Mouse (Mus musculus) gastrocnemius, adult 8-10 months (tissue): ENCODE data around the gene Kctd5. TPM values are rescaled to one million over a fixed set of nuclear protein-coding genes. Genes with fewer than 3 reads are reported as not detected.
"Not testable (repeated sequence)": the region's sequence is repeated elsewhere in the genome, so short reads cannot be mapped to it uniquely, and the experiment has no call there.

Experiments
- DNase-seq, 2 experiments: peaks; one replicate each; pipeline ENCODE4 v3.0.0; 2022; ENCODE audit warnings: low spot score in 2 of 2
- total RNA-seq, 4 experiments: library from RNA; stranded (reverse); gene quantifications; 2 replicates each; pipeline ENCODE4 v1.2.4; 2022

Gene Kctd5
- 1 to 10 TPM; 5.8 to 8.0 (median 6.1) TPM for total RNA-seq

DNA sequence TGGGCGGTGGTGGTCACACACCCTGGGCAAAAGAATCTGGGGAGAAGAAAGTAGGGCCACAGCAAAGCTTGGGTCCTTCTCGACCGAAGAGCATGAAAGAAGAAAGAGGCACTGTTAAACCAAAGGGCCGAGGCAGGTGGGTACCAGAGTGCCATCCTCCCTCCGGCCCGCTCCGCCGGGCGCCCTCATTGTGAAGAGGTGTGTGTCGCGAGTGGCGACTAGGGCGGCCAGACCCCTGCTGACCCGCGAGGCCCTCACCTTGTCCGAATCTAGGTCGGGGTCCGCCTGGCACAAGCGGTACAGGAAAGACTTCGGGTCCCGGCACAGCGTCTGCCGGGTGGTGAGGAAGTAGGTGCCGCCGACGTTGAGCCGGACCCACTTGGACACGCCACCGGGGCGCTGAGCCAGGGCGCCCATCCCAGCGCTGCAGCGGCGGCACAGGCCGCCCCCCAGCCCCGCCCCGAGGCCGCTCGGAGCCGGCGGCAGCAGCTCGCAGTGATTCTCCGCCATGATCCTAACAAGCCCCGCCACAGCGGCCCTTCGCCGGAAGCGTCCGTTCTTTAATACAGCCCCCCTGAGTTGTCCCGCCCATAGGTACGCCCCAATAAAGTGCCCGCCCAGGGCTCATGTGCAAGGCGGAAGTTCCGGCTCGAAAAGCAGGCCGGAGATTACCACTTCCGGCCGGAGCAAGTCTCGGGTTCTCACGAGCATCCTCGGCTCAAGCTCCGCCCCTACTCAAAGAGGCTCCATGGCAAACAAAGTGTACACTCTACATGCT, at the start of gene Kctd5:
Gene Kctd5 (minus strand): TSS at position 567 of the 778 bp plus-strand sequence.
- peak; percentile 89 to 93 for DNase-seq

- no peak for DNase-seq
Measured at GRCm38 (mm10) chr17:24119446-24119845, 46.2 kb upstream of the Kctd5 start.

DNA sequence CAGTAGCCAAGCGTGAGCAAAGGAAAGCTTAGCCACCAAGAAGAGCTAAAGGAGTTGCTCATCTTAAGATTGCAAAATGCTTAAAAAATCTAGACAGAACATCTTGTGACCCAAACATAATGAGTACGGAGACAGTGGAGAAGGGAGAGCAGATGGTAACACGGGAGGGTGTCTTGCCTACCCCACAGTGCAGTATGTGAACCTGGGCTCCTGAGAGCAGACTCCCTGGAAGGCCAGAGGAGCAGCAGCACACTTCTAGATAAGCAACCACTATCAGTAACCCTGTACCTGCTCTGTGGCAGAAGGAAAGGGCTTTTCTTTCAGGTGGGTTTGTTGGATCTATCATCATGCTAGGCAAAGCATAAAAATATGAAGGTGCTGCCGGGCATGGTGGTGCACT, 39.7 kb upstream of the Kctd5 start:
- DNase-seq: no peak

GRCm38 (mm10) chr17:24111256-24111655, 38.0 kb upstream of the Kctd5 start:
- DNase-seq: no peak

DNA sequence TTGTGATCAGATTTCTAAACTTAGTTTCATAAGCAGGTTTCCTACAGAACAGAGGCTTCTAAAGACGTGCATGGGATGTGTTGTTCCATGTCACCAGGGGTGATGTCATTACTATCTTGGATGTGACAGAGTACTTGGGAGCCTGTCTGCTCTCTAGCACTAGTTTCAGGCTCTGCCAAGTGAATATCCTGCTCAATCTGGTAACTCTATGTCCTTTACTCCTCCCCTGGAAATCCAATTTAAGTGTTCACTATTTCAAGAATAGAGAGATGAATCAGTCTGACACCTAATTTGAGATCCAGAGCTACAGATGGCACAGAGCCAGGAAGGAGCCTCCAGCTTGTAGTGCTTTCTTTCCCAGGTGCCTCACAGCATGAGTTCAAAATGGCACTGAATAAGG, 35.6 kb upstream of the Kctd5 start:
- peak; percentile 24 to 26 for DNase-seq

DNA sequence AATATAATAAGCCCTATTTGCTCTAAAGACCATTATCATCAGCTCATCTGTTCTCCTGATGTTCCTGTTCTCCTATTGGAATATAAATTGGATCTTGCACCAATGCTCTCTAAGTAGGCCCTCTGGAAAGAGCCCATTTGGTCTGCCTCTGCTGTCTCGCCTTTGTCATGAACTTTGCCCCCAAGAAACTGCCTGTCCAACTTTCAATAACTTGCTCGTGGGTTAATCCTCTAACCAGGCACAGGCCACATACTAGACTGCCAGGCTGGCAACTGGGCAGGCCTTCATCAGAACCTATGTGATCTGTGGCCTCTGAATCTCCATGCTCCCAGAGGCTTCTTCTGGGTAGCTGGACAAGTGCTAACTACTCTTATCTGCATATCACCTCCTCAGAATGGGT, 31.8 kb upstream of the Kctd5 start:
- no peak for DNase-seq

- DNase-seq: no peak
Measured at GRCm38 (mm10) chr17:24098354-24098753, 25.1 kb upstream of the Kctd5 start.

DNA sequence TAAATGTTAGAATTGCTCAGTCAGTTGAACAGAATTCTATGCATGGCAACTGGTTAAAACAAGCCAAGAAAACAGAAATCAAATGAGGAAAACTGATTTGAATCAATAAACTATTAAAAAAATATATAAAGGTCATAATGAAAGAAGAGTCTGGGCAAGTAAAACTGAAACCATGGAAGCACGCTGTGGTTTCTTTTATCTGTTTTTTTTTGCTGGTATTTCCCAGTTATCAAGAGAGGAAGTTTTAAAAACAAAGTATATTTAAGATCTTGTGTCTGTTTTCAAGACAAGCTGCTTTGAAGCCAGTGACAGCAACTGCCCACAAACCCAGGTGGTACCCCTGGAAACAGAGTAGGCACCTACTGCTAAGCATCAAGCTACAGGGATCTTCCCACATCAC, 17.3 kb upstream of the Kctd5 start:
- DNase-seq: no peak

GRCm38 (mm10) chr17:24086399-24086798, 13.1 kb upstream of the Kctd5 start:
- not testable (repeated sequence) for DNase-seq

GRCm38 (mm10) chr17:24084593-24084992, 11.3 kb upstream of the Kctd5 start:
- DNase-seq: no peak

- DNase-seq: no peak
Measured at GRCm38 (mm10) chr17:24077101-24077500, 3.8 kb upstream of the Kctd5 start.

GRCm38 (mm10) chr17:24069531-24069930, 3.8 kb downstream of the Kctd5 start:
- no peak for DNase-seq

GRCm38 (mm10) chr17:24068271-24068670, 5.0 kb downstream of the Kctd5 start:
- no peak for DNase-seq

GRCm38 (mm10) chr17:24062459-24063155, 10.7 kb downstream of the Kctd5 start:
- no peak for DNase-seq

DNA sequence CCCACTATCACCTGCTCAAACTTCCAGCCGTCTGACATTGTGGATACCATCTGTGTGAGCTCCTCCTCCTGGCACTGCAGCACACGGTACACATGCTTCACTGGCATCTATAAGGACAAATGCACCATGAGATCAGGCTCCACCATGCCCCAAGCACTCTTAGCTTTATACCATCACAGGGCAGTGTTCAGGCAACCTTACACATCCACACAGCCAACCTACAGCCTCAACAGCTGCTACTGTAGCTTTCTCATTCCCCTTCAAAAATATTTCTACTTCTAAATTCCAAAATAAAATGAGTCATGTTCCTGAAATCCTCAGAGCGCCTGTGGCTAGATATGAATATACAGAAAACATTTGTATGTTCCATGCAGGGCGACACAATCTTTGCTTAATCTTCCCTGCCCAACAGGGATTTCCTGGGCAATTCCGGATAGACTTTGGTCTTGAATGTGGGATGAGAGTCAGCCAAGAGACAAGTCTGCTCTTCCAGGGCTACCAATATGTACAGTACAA, 15.5 kb downstream of the Kctd5 start:
- DNase-seq: no peak

- DNase-seq: no peak
Measured at GRCm38 (mm10) chr17:24056636-24057625, 16.4 kb downstream of the Kctd5 start.

DNA sequence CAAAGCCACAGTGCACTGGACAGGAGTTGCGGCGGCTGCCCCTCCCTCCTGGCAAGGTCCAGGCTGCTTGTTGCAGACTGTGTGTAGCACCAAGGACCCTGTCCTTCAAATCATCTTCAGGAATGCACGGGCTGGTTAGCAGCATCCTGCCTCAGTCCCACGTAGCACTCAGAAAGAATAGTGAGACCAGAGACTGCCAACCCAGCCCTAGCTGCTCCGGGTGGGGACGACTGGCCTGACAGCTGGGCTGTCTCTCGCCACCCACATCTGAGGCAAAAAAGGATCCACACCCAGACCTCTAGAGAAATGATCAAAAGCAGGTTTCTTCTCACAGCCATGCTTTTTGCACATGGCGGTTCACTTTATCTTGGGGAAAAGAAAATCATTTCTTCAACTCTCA, 24.3 kb downstream of the Kctd5 start:
- no peak for DNase-seq

DNA sequence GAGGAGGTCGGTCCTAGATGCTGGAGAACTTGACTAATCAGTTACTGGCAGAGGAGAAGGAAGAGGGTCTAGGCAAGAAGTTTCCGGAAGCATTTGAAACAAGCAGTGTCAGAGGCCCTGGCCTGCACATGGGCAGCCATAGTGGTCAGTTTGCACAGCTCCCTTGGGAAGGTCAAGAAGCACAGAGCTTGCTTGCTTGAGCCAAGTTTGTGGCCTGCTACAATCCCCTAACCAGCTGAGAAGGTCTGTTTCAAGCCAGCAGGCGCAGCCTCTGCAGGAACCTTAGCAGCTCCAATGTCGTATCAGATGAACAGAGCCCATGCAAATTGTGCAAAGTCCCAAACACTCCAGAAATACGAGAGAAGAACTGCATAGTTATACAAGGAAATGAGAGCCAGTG, 25.2 kb downstream of the Kctd5 start:
- no peak for DNase-seq

- DNase-seq: no peak
Measured at GRCm38 (mm10) chr17:24046026-24046425, 27.3 kb downstream of the Kctd5 start.

DNA sequence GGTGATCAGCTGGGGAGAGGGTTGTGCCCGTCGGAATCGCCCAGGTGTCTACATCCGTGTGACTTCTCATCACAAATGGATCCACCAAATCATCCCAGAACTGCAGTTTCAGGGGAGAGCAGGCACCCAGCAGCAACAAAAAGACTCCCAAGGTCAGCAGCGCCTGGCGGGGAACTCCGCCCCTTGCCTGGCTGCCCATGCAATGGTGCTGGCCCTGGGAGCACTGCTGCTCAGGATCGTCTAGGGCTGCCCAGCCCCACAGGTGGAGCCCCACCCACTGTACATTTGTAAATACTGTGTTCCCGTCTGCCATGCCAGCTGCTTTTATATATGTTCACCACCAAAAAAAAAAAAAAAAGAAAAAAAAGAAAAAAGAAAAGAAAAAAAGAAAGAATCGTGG, 27.7 kb downstream of the Kctd5 start:
- DNase-seq: no peak

DNA sequence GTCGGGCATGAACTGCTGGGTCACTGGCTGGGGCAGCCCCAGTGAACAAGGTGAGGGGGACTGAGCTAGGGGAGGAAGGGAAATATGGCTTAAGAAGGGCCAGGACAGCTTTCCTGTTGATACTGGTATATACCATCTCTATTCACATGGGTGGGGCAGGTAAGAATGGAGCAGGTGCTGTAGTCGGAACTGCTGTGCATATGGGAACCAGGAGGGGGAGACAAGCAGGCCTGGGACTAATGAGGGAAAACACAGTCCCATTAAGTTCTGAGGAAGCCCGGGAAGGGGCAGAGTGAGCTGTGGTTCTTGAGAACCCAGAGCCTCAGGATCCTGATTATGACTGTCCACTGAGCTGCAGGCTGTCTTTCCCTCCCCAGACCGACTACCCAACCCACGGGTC, 28.8 kb downstream of the Kctd5 start:
- no peak for DNase-seq
